Mouse (Mus musculus) liver, embryonic 11.5 days (tissue): ENCODE results near the gene Cnnm3. TPM values are rescaled to one million over a fixed set of nuclear protein-coding genes. Genes with fewer than 3 reads are reported as not detected.

Source experiments
- ATAC-seq: fragments of 200-750 bp; cut with Nextera tagmentation; replicated peaks from 2 replicates; pipeline ENCODE4 v1.8.0; 2017; ENCODE audit warnings: moderate number of reproducible peaks, mild to moderate bottlenecking, moderate TSS enrichment, moderate library complexity; ENCODE audit not compliant: low FRiP score
- DNase-seq: peaks from one replicate; pipeline ENCODE4 v3.0.0-alpha.2; 2017; ENCODE audit warnings: low spot score
- H3K27ac ChIP-seq: fragments of 300-500 bp; sonication (generic); 2 replicates; pipeline ENCODE4 v1.5.1; 2014; ENCODE audit warnings: mild to moderate bottlenecking, low read depth, low read length, control low read depth
- H3K27me3 ChIP-seq: fragments of 300-500 bp; sonication (generic); replicated peaks from 2 replicates; pipeline ENCODE4 v1.6.1; 2014; ENCODE audit warnings: low read length, mixed read lengths; ENCODE audit not compliant: control insufficient read depth, insufficient read depth
- H3K36me3 ChIP-seq: fragments of 300-500 bp; sonication (generic); 2 replicates; pipeline ENCODE4 v1.6.1; 2014; ENCODE audit warnings: mild to moderate bottlenecking, low read length, moderate library complexity, mixed read lengths; ENCODE audit not compliant: control insufficient read depth, insufficient read depth
- H3K4me1 ChIP-seq: fragments of 300-500 bp; sonication (generic); replicated peaks from 2 replicates; pipeline ENCODE4 v1.6.1; 2014; ENCODE audit warnings: low read length, mixed read lengths; ENCODE audit not compliant: control insufficient read depth, insufficient read depth
- H3K4me2 ChIP-seq: fragments of 300-500 bp; sonication (generic); 2 replicates; pipeline ENCODE4 v1.6.1; 2014; ENCODE audit warnings: mild to moderate bottlenecking, control low read depth, moderate library complexity
- H3K4me3 ChIP-seq: fragments of 300-500 bp; sonication (generic); 2 replicates; pipeline ENCODE4 v1.5.1; 2014; ENCODE audit warnings: low read depth, low read length, control low read depth
- H3K9ac ChIP-seq: fragments of 300-500 bp; sonication (generic); 2 replicates; pipeline ENCODE4 v1.6.1; 2014; ENCODE audit warnings: low read depth, low read length, control low read depth
- H3K9me3 ChIP-seq: fragments of 300-500 bp; sonication (generic); 2 replicates; pipeline ENCODE4 v1.6.1; 2016; ENCODE audit warnings: low read length, inconsistent platforms, mixed read lengths; ENCODE audit not compliant: control insufficient read depth
- WGBS: fragments of 180-500 bp; shearing (Covaris S2); extraction: QIAGEN DNeasy Blood & Tissue Kit; methylation state at CpG from one replicate; pipeline ENCODE4 v1.1.7; 2014; 5-methylcytosine and 5-hydroxymethylcytosine counted together
- microRNA-seq: library from miRNA; unstranded; fragments of <30 nt; microRNA quantifications from one replicate; pipeline ENCODE4, GENCODE M21; 2017; ENCODE audit warnings: borderline number of aligned reads
- polyA plus RNA-seq: library from polyadenylated mRNA; unstranded; fragments of >200 nt; fragmentation: Nextera tagmentation; extraction: Ambion mirVana; gene quantifications from 2 replicates; pipeline ENCODE4 v1.2.1, GENCODE M21; 2014

Cnnm3 gene
- polyA plus RNA-seq, 1 experiment from 2014 or later, result 3.3 TPM

DNA sequence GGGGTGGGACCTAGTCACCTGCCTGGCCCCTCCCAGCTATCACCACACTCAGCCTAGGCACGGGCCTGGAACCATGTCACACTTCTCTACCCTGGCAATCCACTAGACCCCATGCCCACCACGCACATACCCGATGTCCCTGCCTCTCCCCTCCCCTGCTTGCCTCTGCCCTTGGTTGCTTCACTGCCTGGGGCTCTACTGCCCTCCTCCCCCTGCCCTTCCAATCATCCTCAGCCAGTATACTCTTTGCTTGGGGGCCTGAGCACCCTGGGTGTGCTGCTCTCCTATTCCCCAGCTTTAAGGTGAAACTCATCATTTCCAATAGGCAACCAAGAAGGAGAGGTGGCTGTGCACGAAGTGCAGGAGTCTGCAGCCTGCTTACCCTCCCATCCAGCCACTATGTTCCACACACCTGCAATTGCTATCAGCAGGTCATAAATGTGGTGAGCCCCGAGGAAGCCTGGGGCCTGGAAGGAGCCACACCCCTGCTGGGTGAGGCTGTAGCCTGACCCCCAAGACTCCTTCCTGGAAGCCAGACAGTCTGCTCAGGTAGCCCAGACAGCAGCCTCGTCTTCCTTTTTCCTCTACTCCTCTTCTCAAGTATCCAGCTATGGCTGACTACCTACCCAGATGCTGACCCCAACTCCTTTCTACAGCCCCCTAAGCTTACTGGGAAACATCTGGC, 65.5 kb downstream of the Cnnm3 start:
- Histone ChIP-seq H3K27me3 (peaks cover 5% of the 10 kb centered on the region; the same call in 1 of the 2 replicates), H3K27ac (no peak overlapping the region), H3K36me3 (no peaks in the 10 kb centered on the region), H3K4me2 (no peak overlapping the region), H3K4me3 (no peak overlapping the region), H3K9ac (no peak overlapping the region), H3K9me3 (no peaks in the 10 kb centered on the region), H3K4me1 (peaks cover 30% of the 10 kb centered on the region)
- DNase-seq (no peak), ATAC-seq (no peak)
- WGBS, result 57% methylated on average over 6 of the region's 6 CpGs

Small RNAs within 50 kb of the gene (microRNA-seq; reads per million reads assigned to microRNA genes)
- not detected for gene Gm47280

Other genes starting within 250 kb of the Cnnm3 start
- 4.5 and 4.6 TPM in 2 replicates for gene Neurl3, start 237.2 kb upstream of the Cnnm3 start, polyA plus RNA-seq
- 2.4 and 3.9 TPM in 2 replicates for gene Arid5a, start 204.1 kb upstream of the Cnnm3 start, polyA plus RNA-seq
- gene Kansl3, start 142.7 kb upstream of the Cnnm3 start, polyA plus RNA-seq, result 27.9 and 29.2 TPM in 2 replicates
- 0.51 and 0.71 TPM in 2 replicates for gene Fer1l5, start 139.6 kb upstream of the Cnnm3 start, polyA plus RNA-seq
- gene Lman2l, start 66.6 kb upstream of the Cnnm3 start, polyA plus RNA-seq, result 18.1 and 18.7 TPM in 2 replicates
- 5.9 and 6.4 TPM in 2 replicates for gene Cnnm4, start 40.2 kb upstream of the Cnnm3 start, polyA plus RNA-seq
- gene Ankrd23, start 25.0 kb downstream of the Cnnm3 start, polyA plus RNA-seq, result 11.0 and 13.4 TPM in 2 replicates
- not detected in 2 replicates for gene Gm42417, start 27.6 kb downstream of the Cnnm3 start, polyA plus RNA-seq
- gene Ankrd39, start 35.6 kb downstream of the Cnnm3 start, polyA plus RNA-seq, result 18.2 and 22.1 TPM in 2 replicates
- gene Sema4c, start 46.5 kb downstream of the Cnnm3 start, polyA plus RNA-seq, result 0.77 and 0.78 TPM in 2 replicates
- 0.22 and 0.30 TPM in 2 replicates for gene Fam178b, start 171.3 kb downstream of the Cnnm3 start, polyA plus RNA-seq
- gene Cox5b, start 179.6 kb downstream of the Cnnm3 start, polyA plus RNA-seq, result 752 and 790 TPM in 2 replicates
- gene 4933424G06Rik, start 198.3 kb downstream of the Cnnm3 start, polyA plus RNA-seq, result not detected in 2 replicates
- gene Actr1b, start 202.6 kb downstream of the Cnnm3 start, polyA plus RNA-seq, result 74.1 and 81.0 TPM in 2 replicates
- gene Zap70, start 249.9 kb downstream of the Cnnm3 start, polyA plus RNA-seq, result 0.16 and 0.19 TPM in 2 replicates